Mouse (Mus musculus) megakaryocyte, embryonic 14.5 days (primary cell): ENCODE measurements around the gene Diexf.

Source experiments
- FLI1 ChIP-seq: IDR thresholded peaks from 2 replicates; pipeline ENCODE4 v1.6.1; 2012; ENCODE audit warnings: low read length, inconsistent platforms, mixed read lengths
- GATA1 ChIP-seq: IDR thresholded peaks from 3 replicates; pipeline ENCODE4 v1.6.1; 2012; ENCODE audit warnings: mixed read lengths, low read length, inconsistent platforms, borderline replicate concordance

DNA sequence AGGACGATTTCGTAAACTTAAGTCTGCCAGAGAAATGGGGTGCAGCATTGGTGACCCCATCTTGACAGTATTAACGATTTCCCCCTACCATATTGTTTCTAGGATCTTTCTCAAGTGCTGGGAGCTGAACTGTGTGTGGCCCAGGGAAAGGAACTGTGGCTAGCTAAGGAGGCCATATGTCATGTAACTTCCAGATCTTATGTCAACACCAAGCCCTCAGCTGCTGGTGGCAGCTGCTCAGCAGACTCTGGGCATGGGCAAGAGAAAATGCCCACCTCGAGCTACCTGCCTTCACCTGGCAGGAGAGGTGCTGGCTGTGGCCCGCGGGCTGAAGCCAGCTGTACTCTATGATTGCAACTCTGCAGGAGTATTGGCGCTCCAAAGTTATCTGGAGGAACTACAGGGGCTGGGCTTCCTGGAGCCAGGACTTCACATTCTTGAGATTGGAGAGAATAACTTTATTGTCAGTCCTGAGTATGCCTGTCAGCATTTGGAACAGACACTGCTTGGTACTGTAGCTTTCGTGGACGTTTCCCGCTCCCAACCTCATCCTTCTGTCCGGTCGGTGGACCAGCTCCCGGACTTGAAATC is 44.2 kb upstream of the Diexf start:
- no peak for TF ChIP-seq FLI1
- no peak for TF ChIP-seq GATA1
